Mouse (Mus musculus) heart, embryonic 12.5 days (tissue): ENCODE results near the gene Foxi2. TPM values are rescaled to one million over a fixed set of nuclear protein-coding genes. Genes with fewer than 3 reads are reported as not detected.

Experiments
- polyA plus RNA-seq: library from polyadenylated mRNA; unstranded; fragments of >200 nt; fragmentation: Nextera tagmentation; extraction: Ambion mirVana; gene quantifications from 2 replicates; pipeline ENCODE4 v1.2.1, GENCODE M21; 2016

Foxi2 gene
- polyA plus RNA-seq, 1 experiment from 2014 or later = not detected

Other genes with a start within 250 kb of the Foxi2 start
- gene Nps, start 151.6 kb upstream of the Foxi2 start, polyA plus RNA-seq = not detected in 2 replicates
- gene Clrn3, start 118.3 kb downstream of the Foxi2 start, polyA plus RNA-seq = not detected in 2 replicates
- gene Ptpre, start 127.2 kb downstream of the Foxi2 start, polyA plus RNA-seq = 2.7 and 2.8 TPM in 2 replicates